Mouse (Mus musculus) stomach, postnatal 0 days (tissue): ENCODE results near the gene Ctla4.

Experiments
- CTCF ChIP-seq: IDR thresholded peaks from 2 replicates; pipeline ENCODE4 v1.5.1; 2016; ENCODE audit warnings: antibody characterized with exemption, low read depth, mild to moderate bottlenecking, moderate library complexity
- EP300 ChIP-seq: optimal IDR thresholded peaks from 2 replicates; pipeline ENCODE3; 2016; ENCODE audit warnings: antibody characterized with exemption

DNA sequence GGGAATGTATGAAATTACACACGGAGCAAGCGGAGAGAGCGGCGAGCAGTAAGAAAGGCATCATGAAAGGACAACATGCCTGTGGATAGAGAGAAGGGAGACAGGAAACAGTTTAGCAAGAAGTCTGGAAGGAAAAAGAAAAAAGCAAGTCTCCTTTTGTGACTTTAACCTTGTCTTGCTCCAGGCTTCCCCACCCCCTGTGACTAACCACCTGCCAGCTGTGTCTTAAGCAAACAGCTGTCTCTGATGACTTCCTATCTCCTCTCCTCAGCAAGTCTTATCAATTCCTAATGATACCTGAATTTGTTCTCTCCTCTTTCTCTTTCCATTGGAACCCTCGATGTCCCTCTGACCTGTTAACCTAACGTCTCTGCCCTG, 34.0 kb upstream of the Ctla4 start:
- TF ChIP-seq CTCF (no peak), EP300 (no peak)
